Mouse (Mus musculus): Measurements from ENCODE around the gene Dpy19l1. TPM values are rescaled to one million over a fixed set of nuclear protein-coding genes. Genes with fewer than 3 reads are reported as not detected.

The Dpy19l1 gene
- polyA plus RNA-seq, 1 experiment: 20.1 TPM

DNA sequence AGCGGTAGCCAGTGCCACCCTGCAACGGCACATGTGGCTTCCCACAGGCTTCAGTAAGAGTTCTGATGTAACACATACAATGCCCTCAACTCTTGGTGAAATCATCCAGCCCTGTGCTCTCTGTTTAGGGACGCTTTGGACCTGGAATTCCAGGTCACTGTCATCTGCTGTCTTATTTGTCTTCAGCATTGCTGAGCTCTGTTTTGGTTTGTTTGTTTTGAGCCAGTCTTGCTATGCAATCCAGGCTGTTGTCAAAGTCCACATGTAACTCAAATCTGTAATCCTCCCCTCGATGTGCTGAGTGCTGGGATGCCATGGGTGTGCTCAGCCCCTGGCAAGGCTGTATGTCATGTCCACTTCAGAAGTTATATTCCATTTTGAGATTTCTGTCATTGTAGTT, 82.8 kb downstream of the Dpy19l1 start:
- H3ac ChIP-seq (ENCODE audit: control insufficient read depth, insufficient read length, low read depth): no peak overlapping the region
- TF ChIP-seq CTCF (IDR thresholded peaks at IDR 0.05; ENCODE audit: control insufficient read depth, insufficient read depth, insufficient read length) (no peak), USF1 (IDR thresholded peaks at IDR 0.05; ENCODE audit: low read depth) (no peak), MYOG (IDR thresholded peaks at IDR 0.05; ENCODE audit: control insufficient read depth, extremely low read depth, insufficient read length) (no peak), MAX (IDR thresholded peaks at IDR 0.05) (no peak), FOSL1 (IDR thresholded peaks at IDR 0.05; ENCODE audit: insufficient read depth, low read length, poor library complexity, severe bottlenecking) (no peak)
- H3K36me3 ChIP-seq (ENCODE audit: control insufficient read depth, insufficient read depth): peaks cover 59% of the 10 kb centered on the region
- H3K27me3 ChIP-seq (ENCODE audit: control insufficient read depth, insufficient read depth, insufficient read length): no peaks in the 10 kb centered on the region
- no peaks in the 10 kb centered on the region for H3K79me3 ChIP-seq (ENCODE audit: low read depth)
- no peaks in the 10 kb centered on the region for H3K79me2 ChIP-seq (ENCODE audit: control insufficient read depth, insufficient read depth)
- H3K4me3 ChIP-seq (ENCODE audit: insufficient read depth, poor library complexity, severe bottlenecking): no peak overlapping the region

GRCm38 (mm10) chr9:24418281-24418680, 84.7 kb downstream of the Dpy19l1 start:
- Histone ChIP-seq H3K79me3 (ENCODE audit: low read depth) (no peaks in the 10 kb centered on the region), H3K27me3 (ENCODE audit: control insufficient read depth, insufficient read depth, insufficient read length) (no peaks in the 10 kb centered on the region), H3K4me3 (ENCODE audit: insufficient read depth, poor library complexity, severe bottlenecking) (no peak overlapping the region), H3K79me2 (ENCODE audit: control insufficient read depth, insufficient read depth) (no peaks in the 10 kb centered on the region), H3ac (ENCODE audit: control insufficient read depth, insufficient read length, low read depth) (no peak overlapping the region), H3K36me3 (ENCODE audit: control insufficient read depth, insufficient read depth) (peaks cover 50% of the 10 kb centered on the region)
- TF ChIP-seq FOSL1 (IDR thresholded peaks at IDR 0.05; ENCODE audit: insufficient read depth, low read length, poor library complexity, severe bottlenecking): no peak
- no peak for TF ChIP-seq CEBPB (IDR thresholded peaks at IDR 0.05; ENCODE audit: low read depth)
- no peak for TF ChIP-seq MAX (IDR thresholded peaks at IDR 0.05)
- TF ChIP-seq MYOG (IDR thresholded peaks at IDR 0.05; ENCODE audit: control insufficient read depth, extremely low read depth, insufficient read length): no peak
- no peak for TF ChIP-seq CTCF (IDR thresholded peaks at IDR 0.05; ENCODE audit: control insufficient read depth, insufficient read depth, insufficient read length)

- Histone ChIP-seq H3K36me3 (ENCODE audit: control insufficient read depth, insufficient read depth) (peaks cover 15% of the 10 kb centered on the region), H3ac (ENCODE audit: control insufficient read depth, insufficient read length, low read depth) (no peak overlapping the region), H3K79me3 (ENCODE audit: low read depth) (no peaks in the 10 kb centered on the region)
Observed at GRCm38 (mm10) chr9:24411483-24411882, 91.5 kb downstream of the Dpy19l1 start.

DNA sequence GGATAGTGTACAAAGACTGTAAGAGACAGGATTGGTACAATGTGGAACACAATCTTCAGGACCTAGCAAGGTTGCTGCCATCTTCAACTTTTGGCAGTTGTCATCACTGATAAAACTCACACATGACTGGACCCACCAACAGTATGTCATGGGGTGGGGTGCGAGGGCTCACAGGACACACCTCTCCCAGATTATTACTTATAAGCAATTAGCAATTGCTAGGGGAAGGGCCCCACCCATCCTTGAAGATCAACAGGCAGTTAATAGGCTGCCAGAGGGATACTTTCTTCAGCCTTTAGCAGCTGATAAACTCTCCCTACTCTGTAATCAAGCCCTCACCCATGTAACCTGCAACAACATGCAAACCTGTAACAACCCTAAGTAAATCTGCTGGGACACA, 92.5 kb downstream of the Dpy19l1 start:
- Histone ChIP-seq H3K79me3 (ENCODE audit: low read depth) (no peaks in the 10 kb centered on the region), H3K27me3 (ENCODE audit: control insufficient read depth, insufficient read depth, insufficient read length) (no peaks in the 10 kb centered on the region), H3K36me3 (ENCODE audit: control insufficient read depth, insufficient read depth) (peaks cover 15% of the 10 kb centered on the region), H3ac (ENCODE audit: control insufficient read depth, insufficient read length, low read depth) (no peak overlapping the region), H3K79me2 (ENCODE audit: control insufficient read depth, insufficient read depth) (no peaks in the 10 kb centered on the region), H3K4me3 (ENCODE audit: insufficient read depth, poor library complexity, severe bottlenecking) (no peak overlapping the region)
- TF ChIP-seq USF1 (IDR thresholded peaks at IDR 0.05; ENCODE audit: low read depth): no peak
- TF ChIP-seq CTCF (IDR thresholded peaks at IDR 0.05; ENCODE audit: control insufficient read depth, insufficient read depth, insufficient read length): no peak
- no peak for TF ChIP-seq MAX (IDR thresholded peaks at IDR 0.05)
- TF ChIP-seq MYOG (IDR thresholded peaks at IDR 0.05; ENCODE audit: control insufficient read depth, extremely low read depth, insufficient read length): no peak
- TF ChIP-seq CEBPB (IDR thresholded peaks at IDR 0.05; ENCODE audit: low read depth): no peak
- TF ChIP-seq MYOD1 (IDR thresholded peaks at IDR 0.05; ENCODE audit: control insufficient read depth, insufficient read length, low read depth): no peak
- TF ChIP-seq FOSL1 (IDR thresholded peaks at IDR 0.05; ENCODE audit: insufficient read depth, low read length, poor library complexity, severe bottlenecking): no peak

More at GRCm38 (mm10) chr9:24411483-24411882, 91.5 kb downstream of the Dpy19l1 start:
- TF ChIP-seq MAX (IDR thresholded peaks at IDR 0.05) (no peak), CTCF (IDR thresholded peaks at IDR 0.05; ENCODE audit: control insufficient read depth, insufficient read depth, insufficient read length) (no peak), FOSL1 (IDR thresholded peaks at IDR 0.05; ENCODE audit: insufficient read depth, low read length, poor library complexity, severe bottlenecking) (no peak), USF1 (IDR thresholded peaks at IDR 0.05; ENCODE audit: low read depth) (no peak), MYOD1 (IDR thresholded peaks at IDR 0.05; ENCODE audit: control insufficient read depth, insufficient read length, low read depth) (no peak), CEBPB (IDR thresholded peaks at IDR 0.05; ENCODE audit: low read depth) (no peak), MYOG (IDR thresholded peaks at IDR 0.05; ENCODE audit: control insufficient read depth, extremely low read depth, insufficient read length) (no peak)
- Histone ChIP-seq H3K79me2 (ENCODE audit: control insufficient read depth, insufficient read depth) (no peaks in the 10 kb centered on the region), H3K27me3 (ENCODE audit: control insufficient read depth, insufficient read depth, insufficient read length) (no peaks in the 10 kb centered on the region), H3K4me3 (ENCODE audit: insufficient read depth, poor library complexity, severe bottlenecking) (no peak overlapping the region)

DNA sequence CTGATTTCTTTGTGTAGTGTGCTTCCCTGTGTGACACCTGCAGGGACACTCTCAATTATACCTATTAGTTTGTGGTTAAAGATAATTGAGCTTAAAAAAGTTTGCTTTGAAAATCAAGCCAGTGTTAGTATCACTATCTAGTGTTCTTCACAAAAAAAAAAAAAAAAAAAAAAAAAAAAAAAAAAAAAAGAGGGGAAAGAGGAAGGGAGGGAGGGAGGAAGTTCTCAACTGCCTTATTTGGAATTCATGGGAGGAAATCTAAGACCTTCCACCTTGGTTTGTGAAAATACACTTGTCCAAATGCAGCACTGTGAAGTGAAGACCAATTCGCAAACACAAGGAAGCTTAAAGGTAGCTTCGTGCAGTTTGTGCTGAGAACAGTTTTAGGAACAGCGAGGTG, 94.9 kb downstream of the Dpy19l1 start:
- no peaks in the 10 kb centered on the region for H3K79me3 ChIP-seq (ENCODE audit: low read depth)
- H3K27me3 ChIP-seq (ENCODE audit: control insufficient read depth, insufficient read depth, insufficient read length): no peaks in the 10 kb centered on the region
- no peak overlapping the region for H3ac ChIP-seq (ENCODE audit: control insufficient read depth, insufficient read length, low read depth)
- H3K36me3 ChIP-seq (ENCODE audit: control insufficient read depth, insufficient read depth): peaks cover 12% of the 10 kb centered on the region
- H3K4me3 ChIP-seq (ENCODE audit: insufficient read depth, poor library complexity, severe bottlenecking): no peak overlapping the region
- TF ChIP-seq MAX (IDR thresholded peaks at IDR 0.05): no peak
- TF ChIP-seq MYOG (IDR thresholded peaks at IDR 0.05; ENCODE audit: control insufficient read depth, extremely low read depth, insufficient read length): no peak
- H3K79me2 ChIP-seq (ENCODE audit: control insufficient read depth, insufficient read depth): no peaks in the 10 kb centered on the region

GRCm38 (mm10) chr9:24394146-24394545, 108.8 kb downstream of the Dpy19l1 start:
- TF ChIP-seq MAX (IDR thresholded peaks at IDR 0.05) (no peak), USF1 (IDR thresholded peaks at IDR 0.05; ENCODE audit: low read depth) (no peak), FOSL1 (IDR thresholded peaks at IDR 0.05; ENCODE audit: insufficient read depth, low read length, poor library complexity, severe bottlenecking) (no peak), CEBPB (IDR thresholded peaks at IDR 0.05; ENCODE audit: low read depth) (no peak), CTCF (IDR thresholded peaks at IDR 0.05; ENCODE audit: control insufficient read depth, insufficient read depth, insufficient read length) (no peak), MYOD1 (IDR thresholded peaks at IDR 0.05; ENCODE audit: control insufficient read depth, insufficient read length, low read depth) (no peak), MYOG (IDR thresholded peaks at IDR 0.05; ENCODE audit: control insufficient read depth, extremely low read depth, insufficient read length) (no peak)
- Histone ChIP-seq H3K79me2 (ENCODE audit: control insufficient read depth, insufficient read depth) (no peaks in the 10 kb centered on the region), H3K79me3 (ENCODE audit: low read depth) (no peaks in the 10 kb centered on the region), H3K4me3 (ENCODE audit: insufficient read depth, poor library complexity, severe bottlenecking) (no peak overlapping the region), H3K36me3 (ENCODE audit: control insufficient read depth, insufficient read depth) (no peaks in the 10 kb centered on the region), H3ac (ENCODE audit: control insufficient read depth, insufficient read length, low read depth) (no peak overlapping the region), H3K27me3 (ENCODE audit: control insufficient read depth, insufficient read depth, insufficient read length) (no peaks in the 10 kb centered on the region)
